10 mouse cellular contexts compared by ENCODE assay signal in the genomic region with DNA sequence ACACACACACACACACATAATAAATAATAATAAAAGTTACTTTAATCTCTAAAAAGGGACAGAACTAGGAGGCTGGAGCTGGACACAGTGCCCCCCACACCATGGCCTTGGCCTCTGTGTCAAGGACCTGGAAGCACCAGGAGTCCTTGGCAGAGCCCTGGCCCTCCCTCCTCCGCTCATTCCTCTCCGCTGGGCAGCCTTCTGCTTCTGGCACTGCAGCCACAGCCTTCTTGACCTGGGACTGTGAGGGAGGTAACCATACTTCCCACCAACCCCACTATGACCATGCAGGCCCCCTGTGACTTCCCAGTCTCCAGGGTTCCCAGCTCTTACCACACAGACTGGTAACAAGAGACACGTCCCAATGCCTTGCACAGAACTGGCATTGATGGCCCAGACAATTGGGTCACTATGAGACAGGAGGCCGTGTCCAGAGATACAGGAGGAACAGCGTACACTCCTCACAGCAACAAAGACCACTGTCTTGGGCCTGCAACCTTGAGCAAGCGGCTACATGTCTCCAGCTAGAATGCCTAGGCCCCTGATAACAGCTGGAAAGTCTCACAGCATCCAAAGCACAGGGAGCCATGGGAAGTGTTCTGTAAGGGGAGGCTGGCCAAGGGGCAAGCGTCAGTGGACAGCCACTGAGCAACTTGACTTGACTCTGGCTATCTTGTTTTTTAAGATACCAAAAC. TPM values are rescaled to one million over a fixed set of nuclear protein-coding genes. Genes with fewer than 3 reads are reported as not detected.
DNase-seq lines count a peak whose midpoint lies in the region; ATAC-seq and TF ChIP-seq lines count a peak whose summit lies in the region.
"Had no signal": no experiment of that assay in that cellular context is flagged by ENCODE, and none has a peak within 500 bp of the region (broad histone marks: within the 10 kb centered on the region; RNA-seq: fewer than 3 reads in every experiment).

No protein-coding gene starts in this region.

- 0 out of 2 replicates have a peak, but pooled peaks cover 3% of the 10 kb centered on the region for H3K36me3 ChIP-seq in kidney, postnatal 0 days (ENCODE audit: insufficient read depth, low read length)

- H3K4me1 ChIP-seq in kidney, postnatal 0 days (replicated peaks; ENCODE audit: insufficient read depth, low read length) = peaks cover 5% of the 10 kb centered on the region; the same call in 1 of the 2 replicates

- peak; percentile 53; the same call in 1 of the 2 replicates for ATAC-seq in cerebellum, adult (ENCODE audit: insufficient number of reproducible peaks, low FRiP score, low TSS enrichment)
- no peak for ATAC-seq in kidney, postnatal 0 days (replicated peaks; ENCODE audit: low FRiP score, low read depth)
- ATAC-seq in CD4-positive, CD25-positive, alpha-beta regulatory T cell, adult 4 months = no peak

- WGBS in kidney, postnatal 0 days = 60% methylated on average over 7 of the region's 7 CpGs

- no peak overlapping the region for H3K4me3 ChIP-seq in kidney, postnatal 0 days (replicated peaks; ENCODE audit: low read depth, low read length)
- H3K4me3 ChIP-seq: forebrain, embryonic 10.5 days had no signal

- no peak overlapping the region for H3K4me2 ChIP-seq in kidney, postnatal 0 days (ENCODE audit: low read length)

- H3K27me3 ChIP-seq in kidney, postnatal 0 days (ENCODE audit: insufficient read depth, low read length) = no peaks in the 10 kb centered on the region

- no peak for TF ChIP-seq CTCF in kidney, postnatal 0 days (IDR thresholded peaks at IDR 0.05; ENCODE audit: low read depth)

- H3K9ac ChIP-seq in kidney, postnatal 0 days (ENCODE audit: low read depth, low read length) = no peak overlapping the region

- no peaks in the 10 kb centered on the region for H3K9me3 ChIP-seq in kidney, postnatal 0 days (replicated peaks; ENCODE audit: low read length)

- no peak for DNase-seq in cerebellum, adult 8-10 months
- peak; percentile 71 for DNase-seq in kidney, postnatal 0 days (ENCODE audit: low spot score)
- DNase-seq in kidney, adult 18-20 months = no peak
- DNase-seq in adrenal gland, postnatal 14 days = peak; percentile 86
- peak; percentile 63 to 72 for DNase-seq in cerebellum, postnatal 14 days
- no peak for DNase-seq in layer of hippocampus, adult 9-10 months (ENCODE audit: low spot score)
- DNase-seq: retina, postnatal 1 day had no signal

- peak overlapping the region; percentile 31; the same call in 1 of the 2 replicates for H3K27ac ChIP-seq in kidney, postnatal 0 days
- H3K27ac ChIP-seq: forebrain, embryonic 10.5 days had no signal

RNA-seq across cellular contexts. Expression of a gene that starts 41.8 kb away (rescaled TPM):
- 45.2 and 46.8 TPM in 2 replicates for polyA plus RNA-seq in kidney, postnatal 0 days (2015; fragmentation: Nextera tagmentation; extraction: Ambion mirVana)
- total RNA-seq in adrenal gland, postnatal 14 days (2021) = 123 and 142 TPM in 2 replicates
- polyA plus RNA-seq in CD4-positive, CD25-positive, alpha-beta regulatory T cell, adult 4 months (2017; shearing (Covaris generic)) = 10 to 100 TPM; 15.4 to 16.8 TPM

RNA-seq across cellular contexts. Expression of a gene that starts 57.6 kb away (rescaled TPM):
- 38.8 and 40.3 TPM in 2 replicates for polyA plus RNA-seq in kidney, postnatal 0 days (2015; fragmentation: Nextera tagmentation; extraction: Ambion mirVana)
- 36.8 and 41.2 TPM in 2 replicates for total RNA-seq in adrenal gland, postnatal 14 days (2021)
- polyA plus RNA-seq in CD4-positive, CD25-positive, alpha-beta regulatory T cell, adult 4 months (2017; shearing (Covaris generic)) = 10 to 100 TPM; 16.0 to 18.3 TPM

Comparison
In these comparisons a context has a peak if more than half of its experiments do, and no peak if none do; other contexts are left out.
1. DNase-seq: peak in kidney, postnatal 0 days (single experiment), adrenal gland, postnatal 14 days (single experiment) and cerebellum, postnatal 14 days (2 of 2); none in cerebellum, adult 8-10 months (single experiment), kidney, adult 18-20 months (single experiment) and layer of hippocampus, adult 9-10 months (single experiment).